Mouse (Mus musculus) cerebellum, adult 11-12 months (tissue): ENCODE measurements at regions not wholly inside any gene's neighbourhood (a gene's known extent, or its start where the extent isn't known, plus 50 kb on each side); places are given as distances from the start of the nearest gene placed in this dataset.

Source experiments
- DNase-seq: peaks from one replicate; pipeline ENCODE4 v3.0.0; 2022

- no peak for DNase-seq
Observed at GRCm38 (mm10) chr9:120628794-120629560, 57.7 kb downstream of the Rpl14 start.

DNA sequence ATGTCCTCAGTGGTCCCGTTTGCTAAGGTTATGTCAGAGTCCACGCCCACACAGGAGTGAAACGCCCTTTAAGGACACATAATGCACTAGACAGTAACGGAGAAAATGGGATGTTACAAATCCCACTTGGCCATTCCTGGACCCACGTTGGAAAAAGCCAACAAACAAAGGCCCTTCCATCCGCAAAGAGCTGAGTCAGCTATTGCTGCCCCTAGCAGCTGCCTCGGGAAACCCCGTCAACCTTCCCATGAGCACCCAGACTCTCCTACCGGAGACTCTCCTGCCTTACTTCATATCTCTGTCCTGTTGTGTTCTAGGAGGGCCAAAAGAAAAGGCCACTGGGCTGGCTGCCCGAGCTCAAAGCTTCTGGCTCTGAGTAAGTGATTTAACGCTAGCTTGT lies 58.4 kb downstream of the Rpl14 start:
- DNase-seq, result no peak

GRCm38 (mm10) chr9:120632821-120633220 lies 61.6 kb downstream of the Rpl14 start:
- DNase-seq, result no peak

DNA sequence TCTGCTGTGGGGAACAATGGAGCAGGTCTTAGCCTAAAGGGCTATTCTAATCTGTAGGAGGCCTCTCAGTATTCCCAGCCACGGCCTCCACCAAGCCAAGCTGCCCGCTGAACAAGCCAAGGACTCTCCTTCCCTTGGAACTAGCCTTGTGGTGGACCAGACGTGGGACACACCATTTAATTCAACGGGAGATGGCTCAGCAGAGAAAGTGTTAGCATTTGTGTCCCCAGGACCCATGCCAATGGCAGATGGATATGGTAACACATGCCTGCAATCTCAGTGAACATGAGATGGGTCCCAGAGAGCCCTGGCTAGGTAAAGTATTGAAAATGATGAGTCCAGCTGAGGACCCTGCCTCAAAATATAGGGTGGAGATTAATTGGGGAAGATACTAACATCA lies 71.4 kb downstream of the Rpl14 start:
- DNase-seq, result no peak

GRCm38 (mm10) chr9:120643371-120643770 lies 72.1 kb downstream of the Rpl14 start:
- DNase-seq, result no peak

- no peak for DNase-seq
Observed at GRCm38 (mm10) chr9:120645776-120646175, 74.5 kb downstream of the Rpl14 start.

GRCm38 (mm10) chr9:120646806-120647667 lies 75.8 kb downstream of the Rpl14 start:
- DNase-seq, result no peak

DNA sequence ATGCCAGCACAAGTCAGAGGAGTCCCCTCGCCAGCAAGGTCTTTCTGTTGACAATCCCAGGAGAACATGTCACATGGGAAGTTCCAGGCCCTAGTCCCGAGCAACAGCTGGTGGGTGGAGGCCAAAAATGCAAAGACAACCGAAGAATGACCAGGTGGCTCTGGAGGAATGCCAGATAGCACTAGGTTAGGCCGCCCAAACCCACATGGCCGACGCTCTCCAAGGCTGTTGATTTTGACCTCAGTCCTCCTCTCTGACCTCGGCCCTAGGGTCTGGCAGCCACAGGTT lies 76.4 kb downstream of the Rpl14 start:
- DNase-seq, result no peak

- DNase-seq, result no peak
Observed at GRCm38 (mm10) chr9:120652733-120653132, 81.5 kb downstream of the Rpl14 start.

DNA sequence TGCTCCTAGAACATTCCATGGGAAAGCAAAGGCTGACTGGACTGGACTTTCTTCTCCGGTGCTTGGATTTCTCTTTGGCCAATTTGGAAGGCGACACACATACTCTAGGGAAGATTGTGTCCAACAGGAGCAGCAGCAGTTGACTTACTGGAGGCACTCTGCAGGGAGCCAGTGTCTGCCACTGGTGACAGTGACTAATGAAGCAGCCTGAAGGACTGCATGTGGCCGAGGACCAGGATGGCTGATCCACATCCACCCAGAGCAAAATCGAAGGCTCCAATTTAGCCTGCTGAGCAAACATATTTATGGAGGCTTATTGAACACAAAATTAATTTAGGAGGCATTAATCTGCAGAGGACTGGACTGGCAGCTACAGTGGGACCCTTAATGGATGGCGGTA lies 81.9 kb downstream of the Rpl14 start:
- no peak for DNase-seq

DNA sequence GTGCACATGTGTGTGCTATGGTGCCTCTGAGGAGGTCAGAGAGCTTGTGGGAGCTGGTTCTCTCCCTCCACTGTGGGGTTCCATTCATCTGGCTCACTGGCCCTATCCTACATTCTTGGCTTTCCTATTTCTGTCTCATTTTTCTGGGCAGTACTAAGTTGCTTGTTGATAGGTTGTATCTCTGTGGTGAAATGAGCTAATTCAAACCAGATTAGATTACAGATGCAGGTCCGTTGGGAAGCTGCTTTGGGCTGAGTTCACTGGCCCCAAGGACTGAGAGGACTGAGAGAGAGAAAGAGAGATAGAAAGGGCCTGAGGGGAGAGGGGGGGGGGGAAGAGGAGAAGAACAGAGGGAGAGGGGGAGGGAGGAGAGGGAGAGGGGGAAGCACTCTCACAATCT lies 83.5 kb downstream of the Rpl14 start:
- DNase-seq, result no peak

DNA sequence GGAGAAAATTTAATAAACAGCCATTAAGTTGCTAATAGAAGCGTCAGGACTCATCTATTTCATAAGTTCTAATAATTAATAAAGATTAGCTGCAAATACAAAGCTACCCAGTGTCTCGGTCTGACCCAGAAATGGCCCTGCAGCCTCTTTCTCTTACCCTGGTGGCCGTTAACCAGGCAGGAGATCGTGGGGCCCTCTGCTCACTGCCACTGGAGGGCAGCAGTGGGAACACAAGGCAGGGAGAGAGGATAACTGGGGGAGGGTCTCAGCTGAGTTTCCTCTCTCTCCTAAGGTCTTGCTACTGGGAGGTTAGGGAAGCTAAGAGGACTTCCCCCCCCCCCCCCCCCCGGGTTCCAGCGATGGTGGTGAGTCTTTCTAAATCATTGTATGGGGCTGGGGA lies 85.7 kb downstream of the Rpl14 start:
- DNase-seq, result no peak

DNA sequence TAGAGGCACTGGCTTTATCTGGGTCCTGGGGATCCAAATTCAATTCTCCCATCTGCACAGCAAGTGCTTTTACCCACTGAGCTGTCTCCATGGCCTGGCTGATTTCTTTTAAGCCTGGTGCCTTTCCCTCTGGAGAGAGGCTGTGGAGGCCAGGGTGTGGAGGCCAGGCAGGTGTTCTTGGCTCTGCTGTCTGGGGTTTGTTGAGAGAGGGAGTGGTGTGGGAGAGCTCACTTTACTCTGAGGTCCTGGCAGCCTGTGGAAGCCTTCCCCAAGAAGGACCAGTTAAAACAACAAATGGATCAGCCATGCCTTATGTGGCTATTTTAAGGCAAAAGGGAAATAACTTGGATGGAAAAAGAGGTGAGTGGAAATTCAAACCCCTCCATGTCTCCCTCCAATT lies 86.5 kb downstream of the Rpl14 start:
- no peak for DNase-seq

- DNase-seq, result no peak
Observed at GRCm38 (mm10) chr9:120658576-120658975, 87.3 kb downstream of the Rpl14 start.

GRCm38 (mm10) chr9:120661226-120661625 lies 90.0 kb downstream of the Rpl14 start:
- DNase-seq, result no peak

DNA sequence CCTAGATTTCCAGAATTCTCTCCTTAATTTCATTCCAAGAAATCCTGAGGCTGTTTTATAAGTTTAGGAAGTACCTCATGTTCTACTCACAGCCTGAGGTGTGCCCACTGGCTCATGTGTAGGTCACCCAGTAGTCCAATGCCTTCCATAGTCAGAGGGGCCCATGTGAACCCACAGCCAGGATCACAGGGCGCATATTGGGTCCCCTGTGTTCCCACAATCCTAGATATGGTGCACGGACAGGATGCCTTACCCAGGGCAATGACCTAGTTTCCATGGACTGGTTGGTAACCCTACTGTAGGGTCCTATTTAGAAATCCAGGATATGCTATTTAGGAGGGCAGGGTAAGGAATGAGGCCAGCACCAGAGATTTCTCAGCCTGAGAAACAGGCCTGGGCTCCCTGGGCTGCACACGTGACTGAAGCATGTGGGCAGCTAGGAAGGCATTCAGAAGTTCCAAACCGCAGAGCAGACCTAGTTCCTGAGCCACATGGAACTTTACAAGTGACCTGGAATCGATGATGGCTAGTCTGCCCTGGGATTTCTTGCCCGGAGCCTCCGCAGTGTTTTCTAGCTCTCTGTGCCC lies 90.5 kb downstream of the Rpl14 start:
- no peak for DNase-seq

DNA sequence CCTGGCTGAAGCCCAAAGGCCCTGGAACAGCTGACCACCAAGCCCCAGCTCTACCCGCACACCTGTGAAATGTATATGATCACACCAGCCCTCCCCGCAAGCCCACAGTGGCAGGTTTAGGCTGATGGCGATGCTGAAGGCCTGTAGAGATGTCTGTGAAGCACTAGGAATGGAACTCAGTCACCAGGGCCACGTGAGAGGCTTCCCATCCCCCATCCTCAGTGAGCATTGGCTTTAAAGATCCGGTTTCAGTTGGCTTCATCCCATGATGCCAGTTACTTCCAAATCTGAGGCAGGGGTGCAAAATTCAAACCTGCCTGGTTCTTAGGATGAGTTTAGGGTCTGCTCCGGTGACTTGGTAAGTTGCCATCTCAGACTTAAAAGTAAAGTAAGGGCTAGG lies 91.9 kb downstream of the Rpl14 start:
- no peak for DNase-seq

- no peak for DNase-seq
Observed at GRCm38 (mm10) chr9:120664086-120664485, 92.8 kb downstream of the Rpl14 start.

DNA sequence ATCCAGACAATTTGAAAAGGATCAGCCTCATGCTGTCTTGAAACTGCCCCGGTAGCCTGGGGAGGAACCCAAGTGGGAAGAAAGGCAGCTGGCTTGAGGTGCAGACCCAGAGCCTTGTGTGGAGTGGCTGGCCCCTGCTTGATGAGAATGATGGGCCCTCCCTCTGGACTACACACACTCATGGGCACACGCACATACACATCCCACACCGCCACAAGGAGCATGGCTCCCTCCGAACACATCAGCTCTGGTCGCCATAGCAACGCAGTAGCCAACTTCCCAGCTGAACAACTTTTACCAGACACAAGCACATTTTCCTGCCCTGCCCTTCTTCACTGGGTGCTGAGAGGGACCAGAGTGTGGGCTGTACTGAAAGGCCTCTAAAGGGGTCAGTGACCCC lies 101.2 kb downstream of the Rpl14 start:
- no peak for DNase-seq

GRCm38 (mm10) chr9:120674855-120675254 lies 103.6 kb downstream of the Rpl14 start:
- no peak for DNase-seq

DNA sequence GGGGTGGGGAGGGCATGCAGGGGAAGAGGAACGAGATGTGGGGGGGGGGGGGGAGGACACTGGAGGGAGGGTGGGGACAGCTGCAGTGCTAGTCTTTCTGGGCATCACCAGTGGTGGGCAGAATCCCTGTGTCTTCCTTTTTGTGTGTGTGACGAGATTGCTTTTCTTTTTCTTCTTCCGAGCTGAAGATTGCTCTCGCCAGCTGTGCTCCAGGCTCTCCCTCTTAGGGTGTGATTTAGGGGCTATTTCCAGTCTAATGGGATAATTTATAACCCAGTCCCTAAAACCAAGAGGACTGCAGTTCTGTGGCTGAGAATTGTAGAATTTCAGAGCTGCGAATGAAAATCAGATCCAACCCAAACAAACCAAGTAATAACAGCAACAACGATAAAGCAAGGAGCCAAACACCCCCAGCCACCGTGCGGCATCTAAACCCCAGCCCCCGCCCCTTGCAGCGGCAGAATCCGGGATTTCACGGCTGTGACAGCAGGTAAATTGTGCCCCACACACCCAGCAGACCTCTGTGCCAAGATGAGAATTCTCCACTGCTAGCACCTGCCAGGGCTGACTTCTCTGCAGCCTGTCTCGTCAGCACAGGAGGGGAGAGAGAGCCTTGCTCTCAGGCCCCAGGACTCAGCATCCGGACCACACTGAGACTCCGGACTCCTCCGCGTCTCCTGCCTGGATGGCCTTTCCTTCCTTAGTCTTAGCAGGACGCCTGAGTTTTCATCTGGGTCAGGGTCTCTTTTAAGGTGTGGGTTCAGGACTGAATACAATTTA lies 104.3 kb downstream of the Rpl14 start:
- no peak for DNase-seq

GRCm38 (mm10) chr9:120676301-120676700 lies 105.1 kb downstream of the Rpl14 start:
- DNase-seq, result no peak

DNA sequence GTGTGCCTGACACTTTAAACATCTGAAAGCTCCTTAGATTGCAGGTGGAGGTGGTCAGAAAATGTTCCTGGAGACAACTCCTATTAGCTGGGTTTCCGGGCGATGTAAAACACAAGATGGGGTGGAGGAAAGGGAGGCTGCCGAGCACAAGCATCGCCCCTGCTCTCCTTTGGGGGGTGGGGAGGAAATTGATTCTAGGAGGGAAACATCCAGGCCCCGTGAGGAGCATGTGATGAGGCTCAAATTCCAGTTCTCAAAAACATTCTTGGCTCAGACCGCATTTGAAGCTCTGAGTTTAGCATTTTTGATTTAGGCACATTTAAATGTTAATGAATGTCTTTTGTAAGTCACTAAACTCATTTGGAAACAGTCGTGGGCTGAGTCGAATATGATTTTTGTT lies 105.5 kb downstream of the Rpl14 start:
- no peak for DNase-seq
